Mouse (Mus musculus) stomach, embryonic 14.5 days (tissue): ENCODE results near the gene Retreg3. TPM values are rescaled to one million over a fixed set of nuclear protein-coding genes. Genes with fewer than 3 reads are reported as not detected.
"Not testable (repeated sequence)": the region's sequence is repeated elsewhere in the genome, so short reads cannot be mapped to it uniquely, and the experiment has no call there.

Source experiments
- ATAC-seq: fragments of 200-750 bp; cut with Nextera tagmentation; 2 replicates; pipeline ENCODE4 v1.8.0; 2017; ENCODE audit warnings: low read depth, moderate TSS enrichment; ENCODE audit not compliant: insufficient number of reproducible peaks, insufficient read depth, low FRiP score
- H3K27ac ChIP-seq: fragments of 300-500 bp; sonication (generic); 2 replicates; pipeline ENCODE4 v1.5.1; 2014; ENCODE audit warnings: mild to moderate bottlenecking, low read length, moderate library complexity, mixed read lengths
- H3K27me3 ChIP-seq: fragments of 300-500 bp; sonication (generic); 2 replicates; pipeline ENCODE4 v1.6.1; 2014; ENCODE audit warnings: low read length, control low read depth, mixed read lengths; ENCODE audit not compliant: control insufficient read depth, insufficient read depth
- H3K36me3 ChIP-seq: fragments of 300-500 bp; sonication (generic); 2 replicates; pipeline ENCODE4 v1.6.1; 2014; ENCODE audit warnings: mild to moderate bottlenecking, control low read depth, low read length, moderate library complexity, mixed read lengths; ENCODE audit not compliant: control insufficient read depth, insufficient read depth
- H3K4me1 ChIP-seq: fragments of 300-500 bp; sonication (generic); 2 replicates; pipeline ENCODE4 v1.6.1; 2014; ENCODE audit warnings: low read length, control low read depth, mixed read lengths; ENCODE audit not compliant: control insufficient read depth, insufficient read depth
- H3K4me2 ChIP-seq: fragments of 300-500 bp; sonication (generic); replicated peaks from 2 replicates; pipeline ENCODE4 v1.6.1; 2014; ENCODE audit warnings: low read depth, low read length, control low read depth
- H3K4me3 ChIP-seq: fragments of 300-500 bp; sonication (generic); 2 replicates; pipeline ENCODE4 v1.5.1; 2014; ENCODE audit warnings: low read depth, low read length, control low read depth
- H3K9ac ChIP-seq: fragments of 300-500 bp; sonication (generic); replicated peaks from 2 replicates; pipeline ENCODE4 v1.6.1; 2014; ENCODE audit warnings: low read depth, mild to moderate bottlenecking, control low read depth, low read length, moderate library complexity, mixed read lengths
- H3K9me3 ChIP-seq: fragments of 300-500 bp; sonication (generic); 2 replicates; pipeline ENCODE4 v1.6.1; 2016; ENCODE audit warnings: low read depth, low read length, control low read depth; ENCODE audit not compliant: control insufficient read depth
- WGBS: fragments of 180-500 bp; shearing (Covaris S2); extraction: QIAGEN DNeasy Blood & Tissue Kit; methylation state at CpG from one replicate; pipeline ENCODE4 v1.1.7; 2014; 5-methylcytosine and 5-hydroxymethylcytosine counted together
- polyA plus RNA-seq: library from polyadenylated mRNA; unstranded; fragments of >200 nt; fragmentation: Nextera tagmentation; extraction: Ambion mirVana; gene quantifications from 2 replicates; pipeline ENCODE4 v1.2.1, GENCODE M21; 2014

Retreg3 gene
- polyA plus RNA-seq, 1 experiment from 2014 or later: 8.0 TPM

DNA sequence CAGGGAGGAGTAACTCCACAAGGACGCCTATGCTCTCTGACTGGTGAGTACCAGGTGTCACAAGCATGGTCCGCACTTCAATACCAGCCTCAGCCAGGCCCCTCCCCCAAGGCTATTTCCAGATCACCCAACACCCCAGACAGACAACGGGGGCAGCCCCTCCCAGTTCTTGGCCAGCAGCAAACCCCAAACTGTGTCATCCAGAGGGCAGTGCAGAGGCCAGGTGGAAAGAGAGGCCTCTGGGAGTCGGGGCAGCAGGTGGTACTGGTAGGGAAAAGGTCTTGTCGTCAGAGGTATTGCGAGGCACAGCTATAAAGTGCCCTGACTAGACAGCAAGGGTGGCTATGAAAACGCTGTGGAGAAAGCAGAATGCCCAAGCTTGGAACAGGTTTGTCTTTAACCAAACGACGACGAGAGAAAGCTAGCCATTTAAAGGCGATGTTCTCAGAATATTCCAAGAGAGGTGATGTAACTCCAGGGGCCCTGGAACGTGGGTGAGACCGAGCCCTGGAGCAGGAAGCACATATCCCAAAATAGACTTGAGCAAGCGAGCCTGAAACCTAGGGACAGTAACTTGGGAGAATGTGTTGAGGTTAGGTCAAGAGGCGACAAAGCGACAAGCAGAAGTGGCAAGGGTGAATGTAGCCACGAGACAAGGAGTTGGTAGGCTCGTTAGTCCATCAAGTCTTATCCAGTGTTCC, 10.5 kb upstream of the Retreg3 start:
- H3K4me2 ChIP-seq: no peak overlapping the region
- H3K9ac ChIP-seq: no peak overlapping the region
- peaks cover 9% of the 10 kb centered on the region; the same call in 1 of the 2 replicates for H3K36me3 ChIP-seq
- no peak overlapping the region for H3K4me3 ChIP-seq
- no peaks in the 10 kb centered on the region for H3K27me3 ChIP-seq
- H3K27ac ChIP-seq: no peak overlapping the region
- WGBS: 45% methylated on average over 18 of the region's 18 CpGs
- H3K4me1 ChIP-seq: peaks cover 5% of the 10 kb centered on the region; the same call in 1 of the 2 replicates
- H3K9me3 ChIP-seq: no peaks in the 10 kb centered on the region
- no peak for ATAC-seq

DNA sequence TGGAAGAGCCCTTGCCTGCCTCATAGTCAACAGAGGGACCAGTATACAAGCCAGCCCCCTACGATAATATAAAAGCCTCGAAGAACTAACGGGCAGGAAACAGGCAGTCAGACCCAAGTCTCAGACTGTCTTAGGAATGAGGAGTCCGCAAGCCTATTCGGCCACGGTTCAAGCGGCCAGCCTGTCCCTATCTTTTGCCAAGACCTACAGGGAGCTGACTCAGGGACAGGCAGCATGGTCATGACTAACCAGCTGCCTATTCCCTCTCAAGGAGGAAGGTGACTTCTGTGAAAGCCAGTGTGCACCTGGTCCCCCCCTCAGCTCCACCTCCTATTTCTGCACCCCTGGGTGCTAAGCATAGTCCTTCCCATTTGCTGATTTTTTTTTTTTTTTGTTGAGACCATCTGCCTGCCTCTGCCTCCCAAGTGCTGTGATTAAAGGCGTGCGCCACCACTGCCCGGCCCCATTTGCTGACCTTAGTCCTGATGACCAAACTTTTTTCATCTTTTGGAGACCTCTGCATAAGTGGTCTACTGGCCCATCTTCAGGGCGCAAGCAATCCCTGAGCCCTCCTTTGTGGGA, 9.4 kb upstream of the Retreg3 start:
- H3K4me1 ChIP-seq: peaks cover 5% of the 10 kb centered on the region; the same call in 1 of the 2 replicates
- ATAC-seq: no peak

DNA sequence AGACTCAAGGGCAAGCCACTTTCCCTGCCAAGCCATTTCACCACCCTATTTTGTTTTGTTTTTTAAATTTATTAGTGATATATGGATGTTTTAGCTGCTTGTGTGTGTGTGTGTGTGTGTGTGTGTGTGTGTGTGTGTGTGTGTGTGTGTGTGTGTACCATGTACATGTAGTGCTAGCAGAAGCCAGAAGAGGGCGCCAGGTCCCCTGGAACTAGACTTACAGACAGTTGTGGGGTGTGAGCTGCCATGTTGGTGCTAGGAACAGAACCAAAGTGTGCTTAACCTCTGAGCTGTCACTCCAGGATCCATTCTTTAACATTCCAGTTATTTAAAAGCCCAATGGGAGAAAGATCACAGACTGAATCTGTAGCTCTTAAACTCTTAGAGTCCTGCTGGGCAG, 7.4 kb upstream of the Retreg3 start:
- no peak overlapping the region for H3K4me2 ChIP-seq
- no peaks in the 10 kb centered on the region for H3K9me3 ChIP-seq
- H3K27me3 ChIP-seq: no peaks in the 10 kb centered on the region
- no peak overlapping the region for H3K4me3 ChIP-seq
- H3K4me1 ChIP-seq: peaks cover 5% of the 10 kb centered on the region; the same call in 1 of the 2 replicates
- H3K36me3 ChIP-seq: peaks cover 12% of the 10 kb centered on the region; the same call in 1 of the 2 replicates
- no peak overlapping the region for H3K27ac ChIP-seq
- 63% methylated on average over 1 of the region's 1 CpGs for WGBS
- no peak overlapping the region for H3K9ac ChIP-seq
- no peak for ATAC-seq

More for the DNA sequence above, 9.4 kb upstream of the Retreg3 start:
- no peaks in the 10 kb centered on the region for H3K9me3 ChIP-seq
- H3K4me3 ChIP-seq: no peak overlapping the region
- H3K9ac ChIP-seq: no peak overlapping the region
- H3K27ac ChIP-seq: no peak overlapping the region
- H3K27me3 ChIP-seq: no peaks in the 10 kb centered on the region
- H3K4me2 ChIP-seq: no peak overlapping the region
- peaks cover 9% of the 10 kb centered on the region; the same call in 1 of the 2 replicates for H3K36me3 ChIP-seq
- 90% methylated on average over 11 of the region's 11 CpGs for WGBS

DNA sequence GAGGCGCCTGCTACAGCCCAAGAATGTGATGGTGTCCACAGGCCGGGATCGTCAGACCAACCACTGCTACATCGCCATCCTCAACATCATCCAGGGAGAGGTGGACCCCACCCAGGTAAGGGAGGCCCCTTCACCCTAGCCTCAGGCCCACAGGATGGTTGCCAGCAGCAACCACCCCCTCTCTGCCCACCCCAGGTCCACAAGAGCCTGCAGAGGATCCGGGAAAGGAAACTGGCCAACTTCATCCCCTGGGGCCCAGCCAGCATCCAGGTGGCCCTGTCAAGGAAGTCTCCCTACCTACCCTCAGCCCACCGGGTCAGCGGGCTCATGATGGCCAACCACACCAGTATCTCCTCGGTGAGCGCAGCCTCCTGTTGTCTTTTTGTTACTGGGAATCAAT, 5.3 kb upstream of the Retreg3 start:
- H3K27me3 ChIP-seq, H3K4me1 ChIP-seq, H3K27ac ChIP-seq, ATAC-seq, H3K9ac ChIP-seq, H3K4me3 ChIP-seq, H3K9me3 ChIP-seq, H3K4me2 ChIP-seq: not testable (repeated sequence)
- WGBS: 94% methylated on average over 7 of the region's 9 CpGs
- peaks cover 12% of the 10 kb centered on the region; the same call in 1 of the 2 replicates for H3K36me3 ChIP-seq

DNA sequence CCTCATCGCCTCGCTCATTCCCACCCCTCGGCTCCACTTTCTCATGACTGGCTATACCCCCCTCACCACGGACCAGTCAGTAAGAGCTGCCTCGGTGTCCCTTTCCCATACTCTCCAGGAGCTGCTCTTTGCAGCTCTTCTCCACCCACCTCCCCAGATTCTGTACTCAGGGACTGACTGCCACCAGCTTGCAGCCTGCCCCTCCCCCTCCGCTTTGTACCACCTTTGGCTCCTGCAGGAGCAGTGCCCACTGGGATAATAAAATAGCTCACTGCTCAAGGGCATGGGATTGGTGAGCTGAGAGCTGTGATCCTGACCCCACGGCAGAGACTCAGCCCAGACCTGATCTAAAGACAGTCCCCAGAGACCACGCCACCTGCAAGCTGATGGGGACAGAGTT, 4.8 kb upstream of the Retreg3 start:
- not testable (repeated sequence) for H3K27ac ChIP-seq, H3K9me3 ChIP-seq, H3K4me2 ChIP-seq, H3K9ac ChIP-seq, H3K4me3 ChIP-seq, H3K4me1 ChIP-seq, ATAC-seq, H3K27me3 ChIP-seq
- WGBS: 92% methylated on average over 8 of the region's 8 CpGs
- H3K36me3 ChIP-seq: peaks cover 12% of the 10 kb centered on the region; the same call in 1 of the 2 replicates

DNA sequence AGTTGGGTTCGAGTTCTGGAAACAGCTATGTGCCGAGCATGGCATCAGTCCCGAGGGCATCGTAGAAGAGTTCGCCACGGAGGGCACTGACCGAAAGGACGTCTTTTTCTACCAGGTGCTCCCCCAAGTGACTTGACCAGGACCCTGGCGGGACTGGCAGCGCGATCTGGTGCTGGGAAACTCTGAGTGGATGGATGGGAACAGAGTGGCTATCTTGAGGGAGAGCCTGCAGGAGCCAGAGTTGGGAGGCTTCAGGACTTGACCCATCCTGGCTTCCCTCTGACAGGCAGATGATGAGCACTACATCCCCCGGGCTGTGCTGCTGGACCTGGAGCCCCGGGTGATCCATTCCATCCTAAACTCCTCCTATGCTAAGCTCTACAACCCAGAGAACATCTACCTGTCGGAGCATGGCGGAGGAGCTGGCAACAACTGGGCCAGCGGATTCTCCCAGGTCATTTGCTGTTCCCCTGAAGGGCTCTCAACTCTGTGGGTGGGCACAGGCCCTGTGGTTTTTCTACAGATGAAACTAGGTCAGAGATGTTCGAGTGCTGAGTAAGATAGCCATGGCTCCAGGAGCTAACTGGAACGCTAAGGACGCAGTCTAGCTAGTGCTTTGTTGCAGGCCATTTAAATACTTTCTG, 974 bp upstream of the Retreg3 start:
- Histone ChIP-seq H3K36me3 (peaks cover 3% of the 10 kb centered on the region; the same call in 1 of the 2 replicates), H3K27ac (peak overlapping the region; percentile 86), H3K9ac (peak overlapping the region; percentile 63), H3K9me3 (no peaks in the 10 kb centered on the region), H3K4me1 (peaks cover 18% of the 10 kb centered on the region), H3K27me3 (no peaks in the 10 kb centered on the region), H3K4me3 (peak overlapping the region; percentile 92), H3K4me2 (peak overlapping the region; percentile 96)
- ATAC-seq: no peak
- WGBS: 20% methylated on average over 19 of the region's 19 CpGs

DNA sequence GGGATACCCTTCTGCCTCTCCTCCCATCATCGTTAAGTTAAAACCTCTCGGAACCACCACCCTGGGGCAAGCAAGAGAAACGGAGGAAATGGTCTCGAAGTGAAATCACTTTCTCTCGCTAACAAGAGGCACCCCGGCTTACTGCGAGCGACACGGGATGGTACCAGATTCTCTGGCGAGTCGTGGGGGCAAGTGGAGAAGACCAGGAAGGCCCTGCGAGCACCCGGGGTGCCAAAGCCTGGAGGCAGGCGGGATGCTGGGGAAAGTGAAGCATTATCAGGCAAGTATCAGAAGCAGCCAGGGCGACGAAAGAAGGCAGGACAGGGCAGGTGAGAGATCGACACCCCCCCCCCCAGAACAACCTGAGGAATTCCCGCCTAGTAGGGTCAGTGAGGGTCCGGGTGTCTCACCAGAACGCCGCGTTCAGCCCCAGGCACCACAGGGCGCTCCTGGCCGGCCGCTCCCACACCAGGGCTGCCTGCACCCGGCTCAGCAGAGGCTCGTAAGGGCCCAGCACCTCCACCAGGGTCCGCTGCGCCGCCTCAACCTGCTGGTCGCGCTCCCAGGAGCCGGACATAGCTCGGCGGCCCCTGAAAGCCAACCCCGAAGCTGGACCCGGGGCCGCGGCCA, 447 bp downstream of the Retreg3 start:
- under 1% methylated on average over 39 of the region's 39 CpGs for WGBS
- H3K9ac ChIP-seq: peak overlapping the region; percentile 89
- peak; percentile 70 for ATAC-seq

DNA sequence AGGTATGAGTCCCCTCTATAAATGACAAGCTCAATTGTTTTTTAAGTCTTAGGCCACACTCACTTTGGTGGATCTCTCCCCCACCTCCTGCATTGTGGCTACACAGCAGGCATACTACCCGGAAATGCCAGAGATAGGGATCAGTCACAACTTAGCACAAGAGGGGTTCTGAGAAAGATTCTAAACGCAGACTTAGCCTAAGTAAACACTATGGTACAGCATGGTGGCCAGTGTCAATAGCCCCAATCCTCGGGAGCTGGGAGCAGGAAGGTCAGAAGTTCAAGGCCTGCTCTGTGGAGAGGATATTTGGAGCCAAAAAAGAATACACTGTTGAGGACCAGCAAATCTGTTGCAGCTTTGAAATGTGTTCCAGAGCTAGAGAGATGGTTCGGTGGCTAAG, 1.6 kb downstream of the Retreg3 start:
- Histone ChIP-seq H3K27ac (no peak overlapping the region), H3K36me3 (peaks cover 3% of the 10 kb centered on the region; the same call in 1 of the 2 replicates), H3K4me3 (peak overlapping the region; percentile 92), H3K4me1 (peaks cover 18% of the 10 kb centered on the region), H3K9ac (peak overlapping the region; percentile 89), H3K9me3 (no peaks in the 10 kb centered on the region), H3K27me3 (no peaks in the 10 kb centered on the region), H3K4me2 (peak overlapping the region; percentile 80)
- WGBS: 31% methylated on average over 4 of the region's 4 CpGs
- ATAC-seq: no peak

More for the DNA sequence above, 447 bp downstream of the Retreg3 start:
- H3K27ac ChIP-seq: peak overlapping the region; percentile 80; the same call in 1 of the 2 replicates
- peak overlapping the region; percentile 80 for H3K4me2 ChIP-seq
- no peaks in the 10 kb centered on the region for H3K27me3 ChIP-seq
- peaks cover 3% of the 10 kb centered on the region; the same call in 1 of the 2 replicates for H3K36me3 ChIP-seq
- peak overlapping the region; percentile 92 for H3K4me3 ChIP-seq
- no peaks in the 10 kb centered on the region for H3K9me3 ChIP-seq
- H3K4me1 ChIP-seq: peaks cover 18% of the 10 kb centered on the region
